Mouse (Mus musculus) left cerebral cortex, postnatal 10 days (tissue): ENCODE results near the gene Micu1. TPM values are rescaled to one million over a fixed set of nuclear protein-coding genes. Genes with fewer than 3 reads are reported as not detected.
"Not testable (repeated sequence)": the region's sequence is repeated elsewhere in the genome, so short reads cannot be mapped to it uniquely, and the experiment has no call there.

Experiments
- DNase-seq, 2 experiments: peaks; one replicate each; pipeline ENCODE4 v3.0.0; 2021 to 2022; ENCODE audit warnings: low spot score in 2 of 2, mixed read lengths in 1 of 2; ENCODE audit errors: extremely low spot score in 1 of 2
- intact Hi-C: fragments of 180-260 bp; cut with DNase I; formaldehyde crosslinking; loops from one replicate; pipeline ENCODE4 v1.15.1; 2025
- total RNA-seq, 2 experiments: library from RNA; stranded (reverse); gene quantifications; 2 replicates each; pipeline ENCODE4 v1.2.3; 2021

The Micu1 gene
- total RNA-seq, 2 experiments from 2014 or later = 78.5 to 79.8 TPM

GRCm38 (mm10) chr10:59864884-59865726 is 162.8 kb downstream of the Micu1 start:
- intact Hi-C loops = loop anchor here (5.0 to 10.0 kb wide), 2 partner anchors 373 to 490 kb away; no protein-coding TSS in a partner anchor
- peak; percentile 74 to 88 for DNase-seq

- no peak for DNase-seq
Measured at GRCm38 (mm10) chr10:59868266-59868665, 166.0 kb downstream of the Micu1 start.

GRCm38 (mm10) chr10:59870038-59870437 is 167.8 kb downstream of the Micu1 start:
- intact Hi-C loops = no loop called here
- no peak for DNase-seq

More at GRCm38 (mm10) chr10:59868266-59868665, 166.0 kb downstream of the Micu1 start:
- intact Hi-C loops = loop anchor here (5.0 to 10.0 kb wide), 2 partner anchors 376 to 493 kb away; no protein-coding TSS in a partner anchor

GRCm38 (mm10) chr10:59872651-59873050 is 170.4 kb downstream of the Micu1 start:
- DNase-seq, intact Hi-C loops: not testable (repeated sequence)

DNA sequence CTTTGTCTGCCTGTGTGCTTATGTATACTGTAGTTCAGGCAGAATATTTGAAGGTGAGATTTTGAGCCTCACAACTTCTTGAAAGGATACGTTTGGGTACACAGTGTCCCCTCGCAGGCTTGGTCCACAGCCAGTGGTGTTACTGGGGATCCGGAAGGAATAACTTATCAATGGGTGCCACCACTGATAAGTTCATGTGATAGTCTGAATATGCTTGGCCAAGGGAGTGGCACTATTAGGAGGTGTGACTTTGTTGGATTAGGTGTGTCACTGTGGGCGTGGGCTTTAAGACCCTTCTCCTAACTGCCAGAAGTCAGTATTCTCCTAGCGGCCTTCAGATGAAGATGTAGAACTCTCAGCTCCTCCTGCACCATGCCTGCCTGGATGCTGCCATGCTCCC is 170.9 kb downstream of the Micu1 start:
- intact Hi-C loops = no loop called here
- DNase-seq = no peak

GRCm38 (mm10) chr10:59873613-59874012 is 171.3 kb downstream of the Micu1 start:
- intact Hi-C loops = no loop called here

GRCm38 (mm10) chr10:59875396-59875795 is 173.1 kb downstream of the Micu1 start:
- no peak for DNase-seq
- intact Hi-C loops = no loop called here

More at GRCm38 (mm10) chr10:59873613-59874012, 171.3 kb downstream of the Micu1 start:
- DNase-seq = no peak

DNA sequence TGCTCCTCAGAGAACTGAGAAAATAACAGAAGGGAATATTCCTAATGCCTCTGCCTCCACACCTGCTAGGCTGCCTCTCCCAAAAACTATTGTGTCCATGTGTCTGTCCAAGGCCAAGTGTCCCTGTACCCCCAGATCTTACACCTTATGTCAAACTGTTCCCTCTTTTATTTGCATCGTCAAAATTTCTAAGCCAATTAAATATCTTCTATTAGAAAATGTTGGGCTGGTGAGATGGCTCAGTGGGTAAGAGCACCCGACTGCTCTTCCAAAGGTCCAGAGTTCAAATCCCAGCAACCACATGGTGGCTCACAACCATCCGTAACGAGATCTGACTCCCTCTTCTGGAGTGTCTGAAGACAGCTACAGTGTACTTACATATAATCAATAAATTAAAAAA is 174.4 kb downstream of the Micu1 start:
- DNase-seq, intact Hi-C loops: not testable (repeated sequence)

GRCm38 (mm10) chr10:59877421-59878117 is 175.3 kb downstream of the Micu1 start:
- intact Hi-C loops = no loop called here
- no peak for DNase-seq

- DNase-seq = no peak
Measured at GRCm38 (mm10) chr10:59878823-59879222, 176.5 kb downstream of the Micu1 start.

GRCm38 (mm10) chr10:59879255-59880028 is 177.2 kb downstream of the Micu1 start, which contains the start of gene Dnajb12:
Dnajb12 (plus strand) TSS chr10:59879556.
- DNase-seq = peak; percentile 91 to 96
- intact Hi-C loops = no loop called here

More at GRCm38 (mm10) chr10:59878823-59879222, 176.5 kb downstream of the Micu1 start:
- intact Hi-C loops = no loop called here

GRCm38 (mm10) chr10:59880029-59880386 is 177.7 kb downstream of the Micu1 start:
- no peak for DNase-seq
- intact Hi-C loops = no loop called here

- intact Hi-C loops = no loop called here
Measured at GRCm38 (mm10) chr10:59880837-59881236, 178.6 kb downstream of the Micu1 start.

GRCm38 (mm10) chr10:59884327-59885173 is 182.3 kb downstream of the Micu1 start:
- DNase-seq = no peak

More at GRCm38 (mm10) chr10:59880837-59881236, 178.6 kb downstream of the Micu1 start:
- no peak for DNase-seq

GRCm38 (mm10) chr10:59885174-59886080 is 183.2 kb downstream of the Micu1 start:
- intact Hi-C loops = no loop called here
- DNase-seq = peak in 1 of 2 experiments; percentile 73

More at GRCm38 (mm10) chr10:59884327-59885173, 182.3 kb downstream of the Micu1 start:
- intact Hi-C loops = no loop called here

DNA sequence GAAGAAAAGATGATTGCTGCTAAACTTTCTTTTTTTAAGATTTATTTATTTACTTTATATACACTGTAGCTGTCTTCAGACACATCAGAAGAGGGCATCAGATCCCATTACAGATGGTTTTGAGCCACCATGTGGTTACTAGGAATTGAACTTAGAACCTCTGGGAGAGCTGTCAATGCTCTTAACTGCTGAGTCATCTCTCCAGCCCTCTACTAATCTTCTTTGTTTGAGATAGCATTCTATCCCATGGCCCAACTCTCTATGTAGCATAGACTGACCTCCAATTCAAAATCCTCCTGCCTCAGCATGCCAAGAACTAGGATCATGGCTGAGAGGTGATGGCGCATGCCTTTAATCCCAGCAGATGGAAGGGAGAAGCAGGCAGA is 183.8 kb downstream of the Micu1 start:
- intact Hi-C loops = no loop called here
- no peak for DNase-seq

DNA sequence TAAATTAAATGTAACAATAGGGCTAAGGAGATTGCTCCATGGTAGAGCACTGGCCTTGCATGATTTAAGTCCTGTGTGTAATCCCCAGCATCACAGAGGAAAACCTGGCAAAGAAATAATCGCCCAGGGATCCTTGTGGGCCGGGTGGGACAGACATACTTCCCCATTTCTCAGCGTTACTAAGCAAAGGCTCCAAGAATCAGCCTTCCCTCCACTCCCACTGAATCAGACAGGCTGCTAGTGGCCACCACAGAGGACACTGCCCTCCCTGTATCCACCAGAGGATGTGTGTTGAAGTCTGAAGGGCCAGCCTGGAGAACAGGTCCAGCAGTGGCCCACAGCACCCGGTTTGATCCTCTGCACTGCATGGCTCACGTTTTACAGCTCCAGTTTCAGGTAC is 185.2 kb downstream of the Micu1 start:
- intact Hi-C loops = no loop called here
- no peak for DNase-seq
